Mouse (Mus musculus): ENCODE measurements around the gene Kl.

DNA sequence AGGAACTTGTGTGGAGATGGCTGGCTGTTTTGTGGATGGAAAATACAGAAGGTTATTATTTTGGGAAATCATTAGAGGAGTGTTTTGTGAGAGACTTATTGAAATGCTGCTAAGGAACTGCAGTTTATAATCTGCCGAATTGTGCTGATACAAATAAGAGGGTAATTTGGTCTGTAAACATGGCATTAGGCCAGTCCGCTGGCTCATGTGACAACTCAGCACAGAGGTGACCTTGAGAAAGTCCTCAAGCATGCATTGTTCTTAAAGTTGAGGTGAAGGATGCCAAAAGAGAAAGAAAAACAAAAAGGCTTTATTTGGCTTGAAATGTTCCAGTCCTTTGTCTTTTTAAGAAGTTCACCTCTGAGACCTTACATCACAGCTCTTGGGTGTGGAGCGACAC lies 21.8 kb downstream of the Kl start:
- no peak for TF ChIP-seq CTCF (IDR thresholded peaks at IDR 0.05; ENCODE audit: low read depth)
- no peak for TF ChIP-seq EP300 (IDR thresholded peaks at IDR 0.05; ENCODE audit: low read depth)

Data from liver, embryonic 14.5 days (tissue).